Mouse (Mus musculus) spleen, postnatal 36 days (tissue): ENCODE data around the gene Calr4.

Source experiments
- DNase-seq, 2 experiments: peaks; one replicate each; pipeline ENCODE4 v3.0.0; 2022; ENCODE audit warnings: low spot score in 2 of 2, mixed read lengths in 1 of 2

The Calr4 gene

GRCm38 (mm10) chr4:109234185-109234584 is at the start of gene Calr4:
Gene Calr4 (plus strand): TSS chr4:109234485.
- no peak for DNase-seq

GRCm38 (mm10) chr4:109185616-109186405 is 48.5 kb upstream of the Calr4 start:
- DNase-seq = no peak

- DNase-seq = no peak
Observed at GRCm38 (mm10) chr4:109191598-109191997, 42.7 kb upstream of the Calr4 start.

- DNase-seq = no peak
Observed at GRCm38 (mm10) chr4:109193886-109194285, 40.4 kb upstream of the Calr4 start.

- DNase-seq = no peak
Observed at GRCm38 (mm10) chr4:109195900-109196629, 38.2 kb upstream of the Calr4 start.

- no peak for DNase-seq
Observed at GRCm38 (mm10) chr4:109199069-109199468, 35.2 kb upstream of the Calr4 start.

- peak; percentile 97 to 98 for DNase-seq
Observed at GRCm38 (mm10) chr4:109201582-109202424, 32.5 kb upstream of the Calr4 start, which contains the start of gene Osbpl9. Gene Osbpl9 (minus strand): TSS chr4:109202272.

- DNase-seq = no peak
Observed at GRCm38 (mm10) chr4:109203931-109204330, 30.4 kb upstream of the Calr4 start.

- DNase-seq = no peak
Observed at GRCm38 (mm10) chr4:109204416-109204815, 29.9 kb upstream of the Calr4 start.

- no peak for DNase-seq
Observed at GRCm38 (mm10) chr4:109207524-109207923, 26.8 kb upstream of the Calr4 start.

GRCm38 (mm10) chr4:109210253-109210652 is 24.0 kb upstream of the Calr4 start:
- DNase-seq = no peak

GRCm38 (mm10) chr4:109210881-109211280 is 23.4 kb upstream of the Calr4 start:
- DNase-seq = no peak

- no peak for DNase-seq
Observed at GRCm38 (mm10) chr4:109213986-109214385, 20.3 kb upstream of the Calr4 start.

GRCm38 (mm10) chr4:109218008-109218407 is 16.3 kb upstream of the Calr4 start:
- no peak for DNase-seq

- DNase-seq = no peak
Observed at GRCm38 (mm10) chr4:109220441-109220940, 13.8 kb upstream of the Calr4 start.

- no peak for DNase-seq
Observed at GRCm38 (mm10) chr4:109222001-109222400, 12.3 kb upstream of the Calr4 start.

GRCm38 (mm10) chr4:109224762-109225552 is 9.3 kb upstream of the Calr4 start:
- no peak for DNase-seq

- DNase-seq = no peak
Observed at GRCm38 (mm10) chr4:109225606-109226005, 8.7 kb upstream of the Calr4 start.

GRCm38 (mm10) chr4:109226071-109226470 is 8.2 kb upstream of the Calr4 start:
- no peak for DNase-seq

GRCm38 (mm10) chr4:109229766-109230279 is 4.5 kb upstream of the Calr4 start:
- DNase-seq = no peak
